Mouse (Mus musculus) olfactory bulb, adult 2 months (tissue): Measurements from ENCODE around the gene Kcna6.

ENCODE experiments used
- CTCF ChIP-seq: fragments of 200-500 bp; IDR thresholded peaks from 2 replicates; pipeline ENCODE4 v1.5.1; 2012; ENCODE audit warnings: low read depth, mild to moderate bottlenecking, low read length, moderate library complexity; ENCODE audit not compliant: insufficient read depth
- POLR2A ChIP-seq: fragments of 200-500 bp; IDR thresholded peaks from 2 replicates; pipeline ENCODE4 v1.6.1; 2012; ENCODE audit warnings: mild to moderate bottlenecking, low read depth, low read length, moderate library complexity; ENCODE audit not compliant: insufficient read depth

GRCm38 (mm10) chr6:126736996-126737395 lies 3.5 kb downstream of the Kcna6 start:
- TF ChIP-seq POLR2A (no peak), CTCF (no peak)
